Mouse (Mus musculus) subcutaneous adipose tissue, adult 2 months (tissue): Measurements from ENCODE around the gene Olfr395. TPM values are rescaled to one million over a fixed set of nuclear protein-coding genes. Genes with fewer than 3 reads are reported as not detected.

Experiments used
- polyA plus RNA-seq: library from polyadenylated mRNA; depleted of rRNA; stranded (reverse); fragments of >200 nt; gene quantifications from 2 replicates; pipeline ENCODE4 v1.2.3, GENCODE M21; 2012; ENCODE audit warnings: low replicate concordance; rRNA removed

The Olfr395 gene
- polyA plus RNA-seq, result not detected in 2 replicates

DNA sequence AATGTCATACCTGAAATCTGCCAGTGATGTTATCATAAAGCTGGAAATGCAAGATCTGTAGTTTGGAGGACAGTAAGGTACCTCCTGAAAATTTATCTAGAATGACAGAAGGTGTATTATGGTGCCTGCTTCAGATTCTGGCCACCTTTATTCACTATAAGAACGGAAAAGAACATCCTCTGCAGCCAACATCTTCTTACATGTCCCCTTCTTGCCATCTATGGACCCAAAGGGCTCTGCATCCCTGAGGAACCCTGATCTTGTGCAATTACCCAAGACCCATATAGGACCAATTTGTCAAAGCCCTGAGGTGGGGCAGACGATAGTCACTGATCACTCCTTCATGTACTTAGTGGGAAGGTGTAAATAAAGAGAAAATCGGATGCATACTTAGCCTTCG is at the start of gene Olfr395:
TSS of gene Olfr395 (minus strand) at position 101 of the 400 bp plus-strand sequence.

DNA sequence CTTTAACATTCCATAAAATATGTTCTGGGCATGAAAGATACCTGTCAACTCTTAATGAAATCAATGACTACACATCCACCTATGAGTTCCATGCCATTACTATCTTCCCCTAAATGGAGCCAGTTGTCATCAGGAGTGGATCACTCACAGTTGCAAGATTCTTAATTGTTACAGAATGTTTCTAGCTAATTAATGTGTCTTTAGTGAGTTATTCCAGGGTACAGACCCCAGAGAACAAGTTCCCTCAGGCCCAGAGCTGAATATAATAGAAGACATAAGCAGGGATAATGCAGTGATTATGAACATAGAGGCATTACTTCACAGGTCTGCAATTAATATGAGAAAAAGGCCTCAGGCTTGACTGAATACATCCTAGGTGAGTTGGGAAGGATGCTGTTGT is 27.3 kb upstream of the Olfr395 start, which contains the start of gene Olfr23:
TSS of gene Olfr23 (plus strand) at position 301 of the 400 bp plus-strand sequence.

DNA sequence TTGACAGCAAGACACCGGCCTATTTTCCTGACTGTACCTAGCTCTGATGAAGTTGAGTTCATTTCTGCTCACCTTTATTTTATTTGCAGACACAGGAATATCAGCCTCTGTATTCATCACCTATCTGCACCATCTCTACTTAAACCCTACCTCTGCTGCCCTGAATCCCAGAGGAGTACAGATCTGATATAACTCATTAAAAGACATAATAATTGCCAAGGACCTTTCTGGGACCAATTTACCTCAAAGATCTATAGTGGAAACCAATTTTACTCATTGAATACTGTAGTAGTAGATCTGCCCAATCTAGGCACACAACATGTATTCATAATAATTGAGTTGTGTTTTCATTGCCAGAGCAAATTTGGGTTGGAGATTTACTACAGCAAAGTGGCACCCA is 18.4 kb downstream of the Olfr395 start, which contains the start of gene Olfr394:
TSS of gene Olfr394 (minus strand) at position 101 of the 400 bp plus-strand sequence.

Other genes starting within 250 kb of the Olfr395 start
- not detected in 2 replicates for gene Zfp735, start 220.5 kb downstream of the Olfr395 start, polyA plus RNA-seq
- not detected in 2 replicates for gene Olfr389, start 128.6 kb downstream of the Olfr395 start, polyA plus RNA-seq
- gene Olfr390, start 126.3 kb downstream of the Olfr395 start, polyA plus RNA-seq, result not detected in 2 replicates
- gene Olfr391-ps, start 106.2 kb downstream of the Olfr395 start, polyA plus RNA-seq, result not detected in 2 replicates
- gene Olfr392, start 92.2 kb downstream of the Olfr395 start, polyA plus RNA-seq, result not detected in 2 replicates
- not detected in 2 replicates for gene Olfr393, start 57.8 kb downstream of the Olfr395 start, polyA plus RNA-seq
- not detected in 2 replicates for gene Olfr394, start 18.5 kb downstream of the Olfr395 start, polyA plus RNA-seq
- gene Olfr23, start 27.4 kb upstream of the Olfr395 start, polyA plus RNA-seq, result not detected in 2 replicates
- gene Olfr397, start 51.5 kb upstream of the Olfr395 start, polyA plus RNA-seq, result not detected in 2 replicates
- not detected in 2 replicates for gene Olfr398, start 81.1 kb upstream of the Olfr395 start, polyA plus RNA-seq
- gene Olfr139, start 147.3 kb upstream of the Olfr395 start, polyA plus RNA-seq, result not detected in 2 replicates
- not detected in 2 replicates for gene Olfr399, start 147.3 kb upstream of the Olfr395 start, polyA plus RNA-seq
- gene Zfp616, start 160.7 kb upstream of the Olfr395 start, polyA plus RNA-seq, result not detected in 2 replicates
- gene Olfr401, start 204.4 kb upstream of the Olfr395 start, polyA plus RNA-seq, result not detected in 2 replicates
- gene Olfr402, start 244.2 kb upstream of the Olfr395 start, polyA plus RNA-seq, result not detected in 2 replicates